Mouse (Mus musculus) NIH3T3 (cell line): Measurements from ENCODE around the gene Myh6.
"Not testable (repeated sequence)": the region's sequence is repeated elsewhere in the genome, so short reads cannot be mapped to it uniquely, and the experiment has no call there.

ENCODE experiments used
- DNase-seq: peaks from one replicate; pipeline ENCODE4 v3.0.0-alpha.2; 2012; ENCODE audit warnings: low read depth

Myh6 gene

DNA sequence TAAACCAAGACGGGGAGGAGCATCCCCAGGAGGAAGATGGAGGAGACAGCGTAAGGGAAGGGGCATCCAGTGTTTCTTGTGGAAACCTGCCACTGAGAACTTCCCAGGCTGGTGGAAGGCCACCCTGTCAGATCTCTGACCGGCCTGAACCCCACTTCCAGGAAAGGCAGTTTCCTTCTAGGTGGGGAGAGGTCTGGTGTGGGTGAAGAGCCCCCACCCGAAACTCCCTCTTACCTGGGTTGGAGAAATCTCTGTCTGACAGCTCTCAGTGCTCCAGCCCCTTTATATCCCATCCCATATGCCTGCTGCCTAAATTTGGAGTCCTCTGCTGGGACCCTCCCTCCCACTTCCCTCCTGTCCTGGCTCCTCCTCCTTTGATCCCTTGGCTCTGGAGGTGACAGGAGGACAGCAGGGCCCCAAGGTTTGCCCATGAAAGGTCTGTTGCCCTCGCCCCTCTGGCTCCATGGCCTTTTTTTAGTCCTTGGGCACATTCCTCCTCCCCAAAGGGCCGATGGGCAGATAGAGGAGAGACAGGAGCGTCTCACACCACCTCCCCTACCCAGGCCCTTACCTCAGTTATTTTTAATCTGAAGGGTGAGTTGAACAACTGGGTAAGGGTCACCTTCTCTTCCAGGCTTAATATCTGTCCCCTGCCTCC, at the start of gene Myh6:
Gene Myh6, minus strand, starts transcription at position 608 of the 658 bp plus-strand sequence.
- no peak for DNase-seq

DNA sequence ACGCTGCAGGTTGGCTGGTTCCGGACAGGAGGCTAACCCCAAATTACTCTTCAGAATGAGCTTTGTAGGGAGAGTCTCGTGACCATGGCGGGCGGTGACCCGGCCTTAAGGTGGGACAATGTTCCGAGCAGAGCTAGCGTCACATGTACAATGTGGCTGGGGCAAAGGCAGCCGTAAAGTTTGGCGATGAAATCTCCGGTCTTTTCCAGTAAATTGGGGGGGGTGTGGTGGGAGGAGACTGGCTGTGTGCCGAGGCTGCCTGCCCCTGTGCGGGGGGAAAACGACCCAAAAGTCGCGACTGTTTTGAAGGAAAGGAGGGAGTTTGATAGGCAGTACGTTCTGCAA, 49.0 kb upstream of the Myh6 start:
- DNase-seq, result peak; percentile 44

DNA sequence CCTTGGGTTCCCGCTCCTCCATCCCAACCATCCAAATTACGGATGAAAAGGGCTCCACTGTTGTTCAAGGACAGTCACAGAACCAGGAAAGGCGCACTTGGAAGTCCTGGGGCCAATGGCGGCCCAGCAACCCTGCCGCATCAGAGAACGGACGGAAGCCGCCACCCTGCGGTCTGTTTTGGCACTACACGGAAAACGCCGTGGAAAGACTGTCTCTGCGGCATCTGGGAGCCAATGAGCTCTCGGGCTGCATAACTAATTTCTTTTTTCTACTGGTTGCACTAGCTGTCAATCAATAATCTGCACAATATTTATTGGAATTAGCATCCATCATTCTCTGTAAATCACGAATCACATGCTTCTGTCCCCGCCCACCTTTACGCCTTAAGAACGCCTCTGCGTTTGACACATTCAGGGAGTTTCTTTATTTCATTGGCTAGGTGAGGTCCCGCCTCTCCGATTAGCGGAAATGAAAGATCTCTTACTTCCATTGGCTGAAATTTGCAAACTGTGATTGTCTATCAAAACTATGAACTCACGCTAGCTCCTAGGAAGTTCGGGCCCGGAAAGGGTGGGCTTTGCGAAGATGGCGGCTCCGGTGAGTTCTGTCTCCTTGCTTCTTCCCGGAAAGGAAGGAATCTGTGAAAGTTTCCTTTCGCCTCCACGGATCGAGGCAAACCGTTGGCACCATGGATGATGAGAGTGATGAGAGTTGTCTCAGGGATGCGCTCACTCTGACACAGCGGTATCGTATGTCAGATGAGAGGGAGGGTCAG, 48.5 kb upstream of the Myh6 start, which contains the start of gene Ngdn:
Gene Ngdn, plus strand, starts transcription at position 464 of the 776 bp plus-strand sequence.
- DNase-seq, result peak; percentile 98

DNA sequence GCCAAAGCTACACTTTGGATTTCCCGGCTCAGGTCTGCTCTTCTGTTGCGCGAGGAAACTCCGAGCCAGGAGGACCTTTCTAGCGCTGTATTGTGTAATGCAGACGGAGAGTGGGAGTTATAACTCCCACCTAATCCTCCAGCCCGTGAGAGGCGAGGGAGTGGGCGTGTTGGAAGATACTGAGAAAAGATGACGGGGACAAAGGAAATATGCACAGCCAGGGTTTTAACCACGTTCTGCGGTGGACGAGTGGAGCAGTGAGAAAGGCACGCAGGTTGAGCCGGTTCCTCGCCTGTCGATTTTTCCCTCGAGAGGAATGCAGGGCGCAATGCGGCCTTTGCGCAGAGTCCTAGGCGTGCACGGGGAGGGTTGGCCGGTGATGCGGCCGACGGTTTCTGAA, 47.9 kb upstream of the Myh6 start:
- no peak for DNase-seq

DNA sequence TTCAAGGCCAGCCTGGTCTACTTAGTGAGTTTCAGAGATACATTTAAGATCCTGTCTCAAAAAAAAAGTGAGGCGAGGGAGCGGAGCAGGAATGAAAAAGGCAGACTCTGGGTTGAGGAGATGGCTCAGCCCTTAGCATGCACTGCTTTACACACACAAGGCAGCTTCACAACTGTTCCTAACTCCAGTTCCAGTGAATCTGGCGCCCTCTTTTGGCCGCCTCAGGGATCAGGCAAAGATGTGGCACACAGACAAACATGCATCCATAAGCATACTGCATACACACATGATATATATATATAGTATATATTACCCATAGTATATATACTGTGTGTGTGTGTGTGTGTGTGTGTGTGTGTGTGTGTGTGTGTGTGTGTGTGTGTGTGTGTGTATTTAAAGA, 44.4 kb upstream of the Myh6 start:
- peak; percentile 29 for DNase-seq

DNA sequence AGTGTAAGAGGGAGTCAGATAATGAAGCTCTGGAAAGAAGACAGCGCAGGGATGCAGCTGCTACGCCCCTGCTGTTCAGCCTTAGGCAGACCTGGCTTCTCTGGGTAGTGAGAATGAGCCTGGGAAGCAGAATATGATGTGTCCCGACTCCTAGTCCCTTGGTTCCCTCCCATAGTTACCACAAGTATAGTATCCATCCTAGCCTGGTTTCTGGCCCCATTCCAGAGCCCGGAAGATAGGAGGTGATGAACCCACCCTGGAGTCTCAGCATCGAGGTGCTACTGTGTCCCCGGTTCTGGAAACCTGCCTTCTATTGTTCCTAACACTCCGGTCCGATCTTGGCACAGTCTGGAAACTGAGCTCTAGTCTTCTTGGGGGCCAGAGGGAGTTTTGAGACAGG, 41.7 kb upstream of the Myh6 start:
- DNase-seq, result no peak

DNA sequence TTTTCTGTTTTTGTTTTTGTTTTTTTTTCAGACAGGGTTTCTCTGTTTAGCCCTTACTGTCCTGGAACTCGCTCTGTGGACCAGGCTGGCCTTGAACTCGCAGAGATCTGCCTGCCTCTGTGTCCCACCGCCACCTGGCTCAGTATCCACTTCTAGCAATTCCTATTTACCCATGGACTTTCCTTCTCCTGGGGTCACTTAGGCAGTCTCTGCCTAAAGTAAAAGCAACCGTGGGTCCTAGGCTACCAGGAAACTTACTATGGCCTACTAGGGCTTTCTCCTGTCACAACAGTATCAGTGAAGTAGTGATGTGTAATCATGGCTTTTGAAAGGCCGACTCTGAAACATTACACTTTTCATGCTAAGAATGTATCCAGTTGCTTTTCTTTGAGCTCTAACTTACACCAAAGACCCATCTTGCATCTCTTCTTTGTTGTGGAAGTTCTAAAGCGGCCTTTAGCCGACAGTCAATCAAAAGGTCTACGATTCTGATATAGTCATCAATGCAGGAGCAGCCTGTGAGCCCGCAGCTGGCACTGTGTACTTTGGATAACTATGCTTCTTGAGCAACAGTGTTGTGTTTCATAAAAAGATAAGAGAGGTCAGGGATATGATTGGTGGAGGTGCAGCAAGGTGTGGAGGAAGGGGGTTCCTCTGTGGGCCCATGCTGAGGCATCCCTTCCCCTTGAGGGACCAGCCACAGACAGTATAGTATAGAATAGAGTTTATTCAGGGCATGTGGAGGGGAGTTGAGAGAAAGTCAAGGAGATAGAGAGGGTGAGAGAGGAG, 40.6 kb upstream of the Myh6 start:
- no peak for DNase-seq

DNA sequence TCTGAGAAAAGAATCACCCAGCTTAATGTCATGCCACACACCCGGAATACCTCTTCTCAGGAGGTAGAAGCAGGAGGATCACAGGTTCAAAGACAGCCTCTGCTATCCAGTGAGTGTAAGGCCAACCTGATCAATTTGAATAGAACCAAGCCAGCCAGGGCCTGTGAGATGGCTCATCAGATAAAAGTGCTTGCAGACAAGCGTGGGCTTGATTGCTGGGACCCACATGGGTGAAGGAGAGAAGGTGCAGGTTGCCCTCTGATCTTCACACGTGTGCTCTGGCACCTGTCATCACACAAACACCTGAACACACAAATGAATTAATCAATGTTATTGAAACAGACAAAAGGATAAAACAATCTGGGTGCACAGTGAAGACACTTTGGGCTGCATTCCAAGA, 39.8 kb upstream of the Myh6 start:
- DNase-seq, result no peak

DNA sequence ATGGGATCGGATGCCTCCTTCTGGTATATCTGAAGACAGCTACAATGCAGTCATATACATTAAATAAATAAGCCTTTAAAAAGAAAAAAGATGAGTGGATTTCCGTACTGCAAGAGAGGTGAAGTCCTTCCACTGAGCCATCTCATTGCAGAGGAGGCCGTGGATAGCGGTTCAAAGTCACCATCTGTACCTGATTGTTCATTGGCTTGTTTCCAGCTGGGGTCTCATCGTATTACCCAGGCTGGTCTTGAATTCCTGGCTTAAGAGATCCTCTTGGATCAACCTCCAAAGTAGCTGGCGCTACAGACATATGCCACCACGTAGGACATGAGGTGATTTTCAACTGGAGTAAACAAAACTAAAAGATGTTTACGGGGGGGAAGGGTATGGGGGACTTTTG, 39.2 kb upstream of the Myh6 start:
- DNase-seq, result no peak

DNA sequence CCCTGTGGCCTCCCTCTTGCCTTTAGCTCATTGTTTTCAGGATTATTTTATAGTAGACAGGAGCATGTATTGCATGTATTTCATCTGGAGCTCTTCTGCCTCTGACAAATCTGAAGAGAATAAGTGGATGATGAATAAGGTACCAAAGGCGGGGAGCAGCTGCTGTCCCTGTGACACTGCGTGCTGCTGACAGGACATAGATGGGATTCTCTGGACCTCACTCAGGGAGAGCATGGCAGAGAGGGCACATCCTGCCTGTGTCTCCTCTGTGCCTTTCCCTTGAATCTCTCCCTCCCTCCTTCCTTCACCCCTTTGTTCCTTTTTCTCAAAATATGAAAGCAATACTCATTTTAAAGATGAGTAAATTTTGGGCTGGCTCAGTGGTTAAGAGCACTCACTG, 38.8 kb upstream of the Myh6 start:
- no peak for DNase-seq

DNA sequence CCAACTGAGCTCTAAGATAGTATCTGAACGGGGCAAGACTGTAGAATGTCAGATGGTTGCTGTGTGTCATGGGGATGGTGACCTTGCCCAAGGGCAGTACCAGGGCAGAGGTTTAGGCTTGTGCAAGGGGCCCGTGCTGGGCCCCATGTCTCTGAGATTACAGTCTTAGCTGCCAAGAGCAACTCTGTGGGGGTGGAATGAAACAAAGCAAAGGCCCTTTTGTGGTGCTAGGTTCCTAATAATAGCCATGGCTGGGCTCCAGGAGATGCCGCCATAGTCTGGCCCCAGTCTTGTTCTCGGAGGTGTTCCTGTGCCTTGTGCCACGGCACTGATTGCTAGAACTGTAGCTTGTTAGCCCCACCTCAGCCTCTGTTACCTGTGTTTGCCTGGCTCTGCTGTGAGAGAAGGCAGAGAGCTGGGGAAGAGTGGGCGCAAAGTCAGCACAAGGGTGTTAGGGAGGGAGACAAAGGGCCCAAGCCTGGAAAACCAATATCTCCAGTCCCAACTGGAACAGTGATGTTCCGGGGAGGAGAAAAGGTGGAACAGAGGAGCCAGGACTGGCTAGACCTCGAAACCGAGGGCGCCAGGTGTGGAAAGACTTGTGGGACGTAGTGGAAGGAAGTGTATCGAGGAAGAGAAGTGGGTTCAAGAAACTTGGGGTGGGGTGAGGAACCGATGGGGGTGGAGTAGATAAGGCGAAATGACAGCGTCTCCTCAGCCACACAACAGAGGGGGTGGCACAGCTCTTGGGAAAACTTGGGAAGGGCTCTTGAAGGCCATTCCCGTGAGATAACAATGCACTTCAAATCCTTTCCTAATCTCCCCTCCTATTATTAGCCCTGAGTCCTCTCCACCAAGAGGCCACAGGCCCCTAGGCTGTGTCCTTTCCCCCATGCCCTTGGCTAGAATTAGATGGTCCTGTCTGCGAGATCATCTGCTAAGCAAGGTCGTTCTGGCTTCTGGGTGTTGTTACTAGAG, 37.4 kb upstream of the Myh6 start:
- DNase-seq, result peak; percentile 19

DNA sequence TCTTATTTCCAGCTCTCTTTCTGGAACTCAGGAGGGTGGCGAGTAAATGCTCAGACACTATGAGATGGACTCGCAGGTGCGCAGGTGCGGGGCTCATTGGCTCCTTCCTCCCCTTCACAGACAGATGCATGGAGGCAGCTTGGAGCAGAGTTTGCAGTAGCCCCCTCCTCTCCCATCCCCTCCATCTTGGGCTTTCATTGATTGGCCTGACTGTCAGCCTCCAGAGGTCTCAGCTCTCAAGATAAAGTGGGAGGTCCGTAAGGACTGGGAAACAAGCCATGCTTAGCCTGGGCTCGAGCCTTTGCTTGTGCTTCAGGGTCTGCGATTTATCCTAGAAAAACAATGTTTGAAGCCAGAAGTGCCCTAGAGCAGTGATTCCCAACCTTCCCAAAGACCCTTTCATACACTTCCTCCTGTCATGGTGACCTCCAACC, 36.0 kb upstream of the Myh6 start:
- DNase-seq, result no peak

DNA sequence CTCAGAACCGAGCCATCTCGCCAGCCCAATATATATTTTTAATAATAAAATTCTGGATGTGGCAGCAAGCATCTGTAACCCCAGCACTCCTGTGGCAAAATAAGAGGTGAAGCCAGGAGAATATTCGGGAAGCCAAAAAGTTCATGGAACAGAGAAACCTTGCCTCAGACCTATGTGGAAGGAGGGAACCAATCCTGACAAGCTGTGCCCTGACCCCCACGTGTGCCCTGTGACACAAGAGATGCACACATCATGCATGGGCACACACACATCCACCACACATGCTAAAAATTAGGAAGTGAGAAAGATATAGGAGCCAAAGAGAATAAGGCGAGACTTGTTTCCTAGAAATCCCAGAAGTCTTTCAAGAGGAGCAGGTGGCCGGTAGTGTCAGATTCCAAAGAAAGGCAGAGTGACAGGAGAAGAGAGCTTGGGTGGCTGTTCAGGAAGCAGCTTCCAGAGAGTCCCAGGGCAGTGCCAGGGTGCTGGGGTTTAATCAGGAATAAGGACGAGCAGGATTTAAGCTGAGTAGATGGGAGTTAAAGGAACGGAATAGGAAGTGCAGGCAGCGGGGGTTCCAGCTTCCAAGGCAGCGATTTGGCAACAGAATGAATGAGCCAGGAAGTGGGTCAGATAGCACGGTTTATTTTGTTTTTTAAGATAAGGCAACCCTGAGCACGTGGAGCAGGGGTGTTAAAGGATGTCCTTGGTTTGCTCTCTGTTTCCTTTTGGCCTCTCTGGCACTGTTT, 35.4 kb upstream of the Myh6 start:
- no peak for DNase-seq

DNA sequence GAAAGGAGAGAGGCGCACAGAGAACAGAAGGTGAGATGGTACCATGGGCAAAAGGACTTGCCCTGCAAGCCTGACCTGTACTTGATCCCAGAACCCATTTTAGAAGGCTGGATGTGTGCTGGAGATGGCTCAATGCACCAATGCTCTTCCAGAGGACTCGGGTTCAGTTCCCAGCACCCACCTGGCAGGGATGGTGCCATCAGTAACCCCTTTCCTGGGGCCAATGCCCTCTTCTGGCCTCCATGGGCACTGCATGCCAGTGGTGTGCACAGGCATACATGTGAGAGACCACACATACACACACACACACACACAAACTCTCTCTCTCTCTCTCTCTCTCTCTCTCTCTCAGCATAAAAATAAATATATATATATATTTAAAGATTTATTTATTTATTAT, 34.7 kb upstream of the Myh6 start:
- DNase-seq, result no peak

DNA sequence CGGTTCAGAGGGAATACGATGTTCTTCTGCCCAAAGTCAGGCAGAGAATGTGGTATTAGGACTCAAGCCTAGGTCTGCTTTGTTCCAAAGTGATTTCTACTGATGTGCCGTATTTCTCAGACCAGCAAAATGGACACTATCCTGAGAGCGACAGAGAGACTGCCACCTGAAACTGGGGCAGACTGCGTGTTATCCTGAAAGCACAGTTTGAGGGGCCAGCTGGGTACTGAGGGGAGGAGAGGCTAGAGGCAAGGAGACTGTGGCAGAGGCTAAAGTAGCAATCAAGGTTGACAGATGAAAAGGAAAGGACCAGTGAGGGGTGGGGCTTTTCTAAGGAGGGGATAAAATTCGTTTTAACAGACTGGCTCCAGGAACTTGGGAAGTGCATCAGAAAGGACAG, 34.1 kb upstream of the Myh6 start:
- DNase-seq, result no peak

DNA sequence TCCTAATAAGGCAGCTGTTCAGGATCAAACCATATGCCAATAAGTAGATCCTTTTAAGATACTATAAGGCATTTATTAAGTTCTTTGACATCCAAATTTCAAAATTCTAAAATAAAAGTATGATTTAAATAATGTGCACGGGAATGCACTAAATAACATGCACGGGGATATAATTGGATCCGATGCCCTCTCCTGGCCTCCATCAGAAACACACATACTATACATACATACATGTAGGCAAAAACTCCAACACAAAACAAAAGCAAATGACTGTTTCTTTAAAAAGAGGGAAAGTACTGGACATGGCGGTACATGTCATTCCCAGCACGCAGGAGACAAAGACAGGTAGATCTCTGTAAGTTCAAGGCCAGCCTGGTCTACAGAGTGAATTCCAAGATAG, 33.1 kb upstream of the Myh6 start:
- not testable (repeated sequence) for DNase-seq

DNA sequence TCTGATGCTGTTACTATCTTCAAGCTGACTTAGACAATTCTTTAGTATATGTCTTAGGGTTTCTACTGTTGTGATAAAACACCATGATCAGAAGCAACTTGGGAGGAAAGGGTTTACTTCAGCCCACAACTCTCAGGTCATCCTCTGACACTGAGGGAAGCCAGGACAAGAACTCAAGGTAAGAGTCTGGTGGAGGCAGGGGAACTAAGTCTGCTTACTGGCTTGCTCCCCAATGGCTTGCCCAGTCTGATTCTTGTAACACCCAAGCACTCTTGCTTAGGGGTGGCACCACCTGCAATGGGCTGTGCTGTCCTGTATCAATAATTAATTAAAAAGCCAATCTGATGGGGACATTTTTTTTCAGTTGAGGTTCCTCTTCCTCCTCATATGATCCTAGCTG, 32.0 kb upstream of the Myh6 start:
- no peak for DNase-seq

DNA sequence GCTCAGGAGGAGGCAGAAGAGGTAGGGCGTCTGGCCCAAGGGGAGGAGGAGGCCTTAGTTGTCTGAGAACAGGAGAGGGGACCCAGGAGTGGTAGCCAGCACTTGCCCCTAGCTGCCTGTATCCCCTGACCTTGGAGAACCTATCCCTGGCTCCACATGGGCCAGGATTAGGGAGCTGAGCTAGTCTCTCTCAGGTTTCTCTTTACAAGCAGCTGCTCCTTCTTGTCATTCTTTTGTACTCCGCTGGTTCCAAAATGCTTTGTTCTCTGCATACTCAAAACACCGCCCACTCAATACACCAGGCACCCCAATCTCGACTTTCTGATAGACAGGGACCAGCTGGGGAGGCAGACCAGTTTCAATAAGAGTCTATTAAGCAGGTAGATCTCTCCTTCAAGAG, 30.6 kb upstream of the Myh6 start:
- DNase-seq, result no peak

DNA sequence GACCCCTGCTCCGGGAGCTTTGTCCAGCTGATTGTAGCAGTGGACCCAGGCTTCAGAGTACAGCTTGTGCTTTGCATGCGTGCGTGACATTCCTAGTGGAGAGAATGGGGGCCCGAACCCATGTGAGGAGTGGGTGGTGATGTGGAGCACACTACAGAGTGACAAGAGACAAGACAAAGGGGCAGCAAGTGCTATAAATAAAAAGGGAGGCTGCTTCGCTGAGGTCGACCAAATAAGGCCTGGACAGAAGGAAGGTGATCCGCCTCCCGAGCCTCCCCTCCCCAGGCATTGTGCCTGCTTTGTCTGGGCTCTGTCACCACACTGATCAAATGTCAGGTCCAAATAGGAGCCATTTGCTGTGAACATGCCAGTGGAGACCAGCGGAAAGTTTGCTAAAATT, 30.1 kb upstream of the Myh6 start:
- DNase-seq, result no peak

DNA sequence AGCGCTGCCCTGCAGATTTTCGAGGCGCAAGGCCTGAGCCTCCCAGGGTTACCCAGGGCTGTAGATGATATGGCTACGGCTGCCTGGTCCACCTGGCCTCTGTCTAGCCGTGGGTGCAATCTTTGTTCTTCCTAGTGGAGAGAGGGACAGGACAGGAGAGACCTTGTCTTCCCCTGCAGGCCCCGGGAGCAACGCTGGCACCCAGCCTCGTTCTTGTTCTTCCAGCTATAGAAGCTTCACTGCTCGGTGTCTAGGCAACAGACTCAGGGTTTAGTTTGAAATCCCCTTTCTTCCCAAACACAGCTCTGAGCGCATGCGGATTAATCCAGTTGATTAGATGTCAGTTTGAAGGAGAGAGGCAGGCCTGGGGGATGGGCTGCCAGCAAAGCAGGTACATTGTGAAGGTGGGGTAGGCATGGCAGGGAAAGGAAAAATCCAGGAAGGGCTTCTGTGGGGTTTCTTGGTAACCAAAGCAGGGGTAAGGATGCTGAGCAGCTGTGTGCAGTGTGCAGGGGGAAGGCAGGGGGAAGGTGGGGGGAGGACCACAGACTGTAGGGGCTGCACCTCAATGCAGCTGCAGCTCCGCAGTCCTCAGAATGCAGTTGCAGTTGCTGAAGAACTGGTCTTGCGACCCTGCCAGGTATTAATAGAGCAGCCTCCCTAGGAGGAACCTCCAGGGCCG, 28.9 kb upstream of the Myh6 start:
- no peak for DNase-seq

DNA sequence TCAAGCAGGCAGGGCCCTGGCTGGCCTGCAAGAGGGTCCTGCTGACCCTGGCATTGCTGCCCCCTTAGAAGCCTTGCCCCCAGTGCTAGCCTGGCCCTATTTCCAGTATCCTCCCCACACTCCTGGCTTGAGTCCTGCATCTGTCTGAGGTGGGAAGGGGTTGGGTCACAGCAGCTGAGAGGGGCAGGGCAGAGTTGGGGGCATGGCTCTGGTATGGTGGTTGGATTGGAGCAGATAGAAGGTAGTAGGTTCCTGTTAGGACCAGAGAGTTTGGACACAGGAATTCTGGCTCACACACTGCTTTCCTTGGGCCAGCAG, 28.1 kb upstream of the Myh6 start:
- no peak for DNase-seq
